ENCODE assay signal across 39 mouse cellular contexts in the genomic region with DNA sequence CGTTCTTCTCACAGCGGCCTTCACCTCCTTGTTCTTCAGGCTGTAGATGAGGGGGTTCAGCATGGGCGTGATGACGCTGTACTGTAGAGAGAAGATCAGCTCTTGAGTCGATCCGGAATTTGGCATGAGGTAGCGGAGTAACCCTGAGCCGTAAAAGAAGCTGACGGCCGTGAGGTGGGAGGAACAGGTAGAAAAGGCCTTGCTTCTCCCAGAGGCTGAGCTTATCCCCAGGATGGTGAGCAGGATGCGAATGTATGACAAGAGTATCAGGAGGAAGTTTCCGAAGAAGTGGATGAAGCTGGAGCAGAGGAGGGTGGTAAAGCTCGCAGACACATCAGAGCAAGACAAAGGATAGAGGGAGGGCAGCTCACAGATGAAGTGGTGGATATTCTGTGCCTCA. TPM values are rescaled to one million over a fixed set of nuclear protein-coding genes. Genes with fewer than 3 reads are reported as not detected.
"Had no signal": no experiment of that assay in that cellular context is flagged by ENCODE, and none has a peak within 500 bp of the region (broad histone marks: within the 10 kb centered on the region; RNA-seq: fewer than 3 reads in every experiment).

No protein-coding gene starts in this region.

- ATAC-seq: hindbrain, embryonic 16.5 days; inflammation-experienced regulatory T-cells, adult 6 months; intestine, embryonic 15.5 days; intestine, postnatal 0 days had no signal

- H3K9me3 ChIP-seq: heart, embryonic 13.5 days; heart, embryonic 15.5 days; hindbrain, embryonic 10.5 days; hindbrain, embryonic 12.5 days; intestine, embryonic 15.5 days; limb, embryonic 12.5 days; liver, embryonic 13.5 days; liver, embryonic 15.5 days had no signal

- H3K27me3 ChIP-seq: heart, embryonic 13.5 days; heart, embryonic 15.5 days; hindbrain, embryonic 12.5 days; intestine, embryonic 15.5 days; limb, embryonic 12.5 days; liver, embryonic 13.5 days; liver, embryonic 15.5 days had no signal

- H3K4me3 ChIP-seq: gastrocnemius, adult 2 months; heart, embryonic 13.5 days; heart, embryonic 15.5 days; hindbrain, embryonic 10.5 days; hindbrain, embryonic 12.5 days; intestine, embryonic 15.5 days; layer of hippocampus, adult 2 months; left cerebral cortex, adult 2 months; limb, embryonic 12.5 days; liver, embryonic 13.5 days; liver, embryonic 15.5 days had no signal

- DNase-seq: gastrocnemius, adult 2 months; gastrocnemius, postnatal 10 days; gastrocnemius, postnatal 25 days; heart, postnatal 14 days; heart, postnatal 4 days; kidney, adult 18-20 months; kidney, adult 8-10 months; kidney, postnatal 10 days; kidney, postnatal 25 days; kidney, postnatal 4 days; liver; liver, embryonic 13.5 days had no signal

- H3K36me3 ChIP-seq: heart, embryonic 13.5 days; heart, embryonic 15.5 days; hindbrain, embryonic 10.5 days; hindbrain, embryonic 12.5 days; intestine, embryonic 15.5 days; limb, embryonic 12.5 days; liver, embryonic 13.5 days; liver, embryonic 15.5 days had no signal

- H3K9ac ChIP-seq: heart, embryonic 13.5 days; heart, embryonic 15.5 days; hindbrain, embryonic 12.5 days; hindbrain, embryonic 14.5 days; intestine, embryonic 15.5 days; limb, embryonic 12.5 days; liver, embryonic 13.5 days; liver, embryonic 15.5 days had no signal

- H3K4me1 ChIP-seq: heart, embryonic 13.5 days; heart, embryonic 15.5 days; hindbrain, embryonic 10.5 days; hindbrain, embryonic 12.5 days; intestine, embryonic 15.5 days; limb, embryonic 12.5 days; liver, embryonic 13.5 days; liver, embryonic 15.5 days had no signal

- H3K27ac ChIP-seq: gastrocnemius, adult 2 months; heart, embryonic 13.5 days; heart, embryonic 15.5 days; hindbrain, embryonic 10.5 days; hindbrain, embryonic 12.5 days; hindbrain, embryonic 14.5 days; intestine, embryonic 15.5 days; layer of hippocampus, adult 2 months; left cerebral cortex, adult 2 months; limb, embryonic 12.5 days; liver, embryonic 13.5 days; liver, embryonic 15.5 days had no signal

- H3K4me2 ChIP-seq: heart, embryonic 11.5 days; heart, embryonic 13.5 days; heart, embryonic 15.5 days; hindbrain, embryonic 12.5 days; hindbrain, embryonic 14.5 days; intestine, embryonic 15.5 days; limb, embryonic 12.5 days; liver, embryonic 11.5 days; liver, embryonic 13.5 days; liver, embryonic 15.5 days had no signal

RNA-seq across cellular contexts. Expression of gene Olfr283, which starts 2.5 kb away (rescaled TPM):
- total RNA-seq: gastrocnemius, adult 2 months; gastrocnemius, postnatal 10 days; gastrocnemius, postnatal 25 days; gastrocnemius, postnatal 4 days; granulocyte monocyte progenitor cell, adult 5-6 weeks; heart, adult 8-10 months; heart, postnatal 14 days; heart, postnatal 4 days; layer of hippocampus, adult 2 months; layer of hippocampus, postnatal 10 days; layer of hippocampus, postnatal 25 days; left cerebral cortex, adult 2 months; left cerebral cortex, postnatal 14 days; left cerebral cortex, postnatal 36 days had no signal
- polyA plus RNA-seq: heart, embryonic 11.5 days; heart, embryonic 13.5 days; heart, embryonic 15.5 days; heart, postnatal 0 days; hindbrain, embryonic 10.5 days; hindbrain, embryonic 12.5 days; hindbrain, embryonic 14.5 days; hindbrain, embryonic 16.5 days; inflammation-experienced regulatory T-cells, adult 6 months; intestine, embryonic 15.5 days; intestine, postnatal 0 days; kidney, embryonic 14.5 days; kidney, embryonic 16.5 days; limb, embryonic 12.5 days; limb, embryonic 14.5 days; liver, embryonic 11.5 days; liver, embryonic 13.5 days; liver, embryonic 15.5 days had no signal

RNA-seq across cellular contexts. Expression of gene Olfr284, which starts 37.4 kb away (rescaled TPM):
- total RNA-seq: gastrocnemius, adult 2 months; gastrocnemius, postnatal 10 days; gastrocnemius, postnatal 25 days; gastrocnemius, postnatal 4 days; granulocyte monocyte progenitor cell, adult 5-6 weeks; heart, adult 8-10 months; heart, postnatal 14 days; heart, postnatal 4 days; layer of hippocampus, adult 2 months; layer of hippocampus, postnatal 10 days; layer of hippocampus, postnatal 25 days; left cerebral cortex, adult 2 months; left cerebral cortex, postnatal 14 days; left cerebral cortex, postnatal 36 days had no signal
- polyA plus RNA-seq: frontal cortex, adult 2 months; heart, embryonic 11.5 days; heart, embryonic 13.5 days; heart, embryonic 15.5 days; heart, postnatal 0 days; hindbrain, embryonic 10.5 days; hindbrain, embryonic 12.5 days; hindbrain, embryonic 14.5 days; hindbrain, embryonic 16.5 days; inflammation-experienced regulatory T-cells, adult 6 months; intestine, embryonic 15.5 days; intestine, postnatal 0 days; kidney, embryonic 14.5 days; kidney, embryonic 16.5 days; limb, embryonic 12.5 days; limb, embryonic 14.5 days; liver, embryonic 11.5 days; liver, embryonic 13.5 days; liver, embryonic 15.5 days had no signal

RNA-seq across cellular contexts. Expression of gene Olfr282, which starts 52.8 kb away (rescaled TPM):
- total RNA-seq: gastrocnemius, adult 2 months; gastrocnemius, postnatal 10 days; gastrocnemius, postnatal 25 days; gastrocnemius, postnatal 4 days; granulocyte monocyte progenitor cell, adult 5-6 weeks; heart, adult 8-10 months; heart, postnatal 14 days; heart, postnatal 4 days; layer of hippocampus, adult 2 months; layer of hippocampus, postnatal 10 days; layer of hippocampus, postnatal 25 days; left cerebral cortex, adult 2 months; left cerebral cortex, postnatal 14 days; left cerebral cortex, postnatal 36 days had no signal
- polyA plus RNA-seq: frontal cortex, adult 2 months; heart, embryonic 11.5 days; heart, embryonic 13.5 days; heart, embryonic 15.5 days; heart, postnatal 0 days; hindbrain, embryonic 10.5 days; hindbrain, embryonic 12.5 days; hindbrain, embryonic 14.5 days; hindbrain, embryonic 16.5 days; inflammation-experienced regulatory T-cells, adult 6 months; intestine, embryonic 15.5 days; intestine, postnatal 0 days; kidney, embryonic 14.5 days; kidney, embryonic 16.5 days; limb, embryonic 12.5 days; limb, embryonic 14.5 days; liver, embryonic 11.5 days; liver, embryonic 13.5 days; liver, embryonic 15.5 days had no signal
